Mouse (Mus musculus): ENCODE measurements around the gene Galnt16. TPM values are rescaled to one million over a fixed set of nuclear protein-coding genes. Genes with fewer than 3 reads are reported as not detected.

Galnt16 gene
- polyA plus RNA-seq, 1 experiment from 2014 or later, result 13.1 TPM

- WGBS, result 16% methylated on average over 4 of the region's 4 CpGs
- no peak overlapping the region for H3K4me2 ChIP-seq (ENCODE audit: low read depth, low read length)
- H3K27ac ChIP-seq (replicated peaks; ENCODE audit: low read depth, low read length), result no peak overlapping the region
- no peak for DNase-seq (ENCODE audit: low spot score)
- ATAC-seq (ENCODE audit: low read depth), result no peak
- H3K4me3 ChIP-seq (ENCODE audit: low read depth, low read length), result no peak overlapping the region
- no peaks in the 10 kb centered on the region; the same call in 1 of the 2 replicates for H3K4me1 ChIP-seq (ENCODE audit: control insufficient read depth, insufficient read depth, low read length)
- no peaks in the 10 kb centered on the region for H3K36me3 ChIP-seq (ENCODE audit: control insufficient read depth, insufficient read depth, low read length)
- H3K9ac ChIP-seq (ENCODE audit: low read depth, low read length), result no peak overlapping the region
- no peaks in the 10 kb centered on the region for H3K27me3 ChIP-seq (replicated peaks; ENCODE audit: control insufficient read depth, insufficient read depth, low read length)
- H3K9me3 ChIP-seq (ENCODE audit: control insufficient read depth, low read length), result no peaks in the 10 kb centered on the region
These were observed 27.2 kb downstream of the Galnt16 start for GRCm38 (mm10) chr12:80545310-80545709.

- H3K9ac ChIP-seq (ENCODE audit: low read depth, low read length), result no peak overlapping the region
- no peaks in the 10 kb centered on the region; the same call in 1 of the 2 replicates for H3K4me1 ChIP-seq (ENCODE audit: control insufficient read depth, insufficient read depth, low read length)
- no peaks in the 10 kb centered on the region for H3K36me3 ChIP-seq (ENCODE audit: control insufficient read depth, insufficient read depth, low read length)
- no peaks in the 10 kb centered on the region for H3K9me3 ChIP-seq (ENCODE audit: control insufficient read depth, low read length)
- H3K27me3 ChIP-seq (replicated peaks; ENCODE audit: control insufficient read depth, insufficient read depth, low read length), result no peaks in the 10 kb centered on the region
- 65% methylated on average over 11 of the region's 11 CpGs for WGBS
- DNase-seq (ENCODE audit: low spot score) (no peak), ATAC-seq (ENCODE audit: low read depth) (no peak)
- no peak overlapping the region for H3K4me3 ChIP-seq (ENCODE audit: low read depth, low read length)
- no peak overlapping the region for H3K4me2 ChIP-seq (ENCODE audit: low read depth, low read length)
- no peak overlapping the region for H3K27ac ChIP-seq (replicated peaks; ENCODE audit: low read depth, low read length)
These were observed 31.6 kb downstream of the Galnt16 start for GRCm38 (mm10) chr12:80549646-80550045.

- ATAC-seq (ENCODE audit: low read depth) (no peak), DNase-seq (ENCODE audit: low spot score) (no peak)
- H3K4me3 ChIP-seq (ENCODE audit: low read depth, low read length), result no peak overlapping the region
- no peaks in the 10 kb centered on the region; the same call in 1 of the 2 replicates for H3K4me1 ChIP-seq (ENCODE audit: control insufficient read depth, insufficient read depth, low read length)
- WGBS, result 10% methylated on average over 2 of the region's 3 CpGs
- H3K9ac ChIP-seq (ENCODE audit: low read depth, low read length), result no peak overlapping the region
- no peaks in the 10 kb centered on the region for H3K36me3 ChIP-seq (ENCODE audit: control insufficient read depth, insufficient read depth, low read length)
- no peak overlapping the region for H3K27ac ChIP-seq (replicated peaks; ENCODE audit: low read depth, low read length)
- H3K27me3 ChIP-seq (replicated peaks; ENCODE audit: control insufficient read depth, insufficient read depth, low read length), result no peaks in the 10 kb centered on the region
- H3K9me3 ChIP-seq (ENCODE audit: control insufficient read depth, low read length), result no peaks in the 10 kb centered on the region
- no peak overlapping the region for H3K4me2 ChIP-seq (ENCODE audit: low read depth, low read length)
These were observed 35.1 kb downstream of the Galnt16 start for GRCm38 (mm10) chr12:80553157-80553556.

DNA sequence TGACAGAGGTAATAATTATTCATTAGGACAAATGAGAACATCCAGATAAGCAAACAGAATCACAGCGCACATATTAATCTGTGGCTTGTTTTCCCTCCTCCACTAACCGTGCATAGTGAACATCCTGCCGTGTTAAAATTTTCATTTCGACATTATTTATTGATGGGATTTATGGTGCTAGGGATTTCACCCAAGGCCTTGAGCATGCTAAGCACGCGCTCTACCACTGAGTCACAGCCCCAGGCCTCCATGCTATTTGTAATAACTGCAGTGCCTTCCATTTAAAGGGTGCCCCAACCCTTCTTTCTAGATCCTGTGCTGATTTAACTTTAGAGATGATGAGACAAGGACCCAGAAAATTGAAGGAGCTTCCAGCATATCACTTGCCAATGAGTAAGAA is 36.2 kb downstream of the Galnt16 start:
- no peaks in the 10 kb centered on the region for H3K36me3 ChIP-seq (ENCODE audit: control insufficient read depth, insufficient read depth, low read length)
- no peak for ATAC-seq (ENCODE audit: low read depth)
- 89% methylated on average over 6 of the region's 6 CpGs for WGBS
- no peaks in the 10 kb centered on the region; the same call in 1 of the 2 replicates for H3K4me1 ChIP-seq (ENCODE audit: control insufficient read depth, insufficient read depth, low read length)
- H3K9me3 ChIP-seq (ENCODE audit: control insufficient read depth, low read length), result no peaks in the 10 kb centered on the region
- H3K4me3 ChIP-seq (ENCODE audit: low read depth, low read length), result no peak overlapping the region
- H3K27me3 ChIP-seq (replicated peaks; ENCODE audit: control insufficient read depth, insufficient read depth, low read length), result no peaks in the 10 kb centered on the region
- DNase-seq (ENCODE audit: low spot score), result no peak
- H3K4me2 ChIP-seq (ENCODE audit: low read depth, low read length), result no peak overlapping the region
- H3K27ac ChIP-seq (replicated peaks; ENCODE audit: low read depth, low read length), result no peak overlapping the region
- no peak overlapping the region for H3K9ac ChIP-seq (ENCODE audit: low read depth, low read length)

- H3K4me3 ChIP-seq (ENCODE audit: low read depth, low read length), result no peak overlapping the region
- no peaks in the 10 kb centered on the region for H3K36me3 ChIP-seq (ENCODE audit: control insufficient read depth, insufficient read depth, low read length)
- H3K4me2 ChIP-seq (ENCODE audit: low read depth, low read length), result no peak overlapping the region
- H3K4me1 ChIP-seq (ENCODE audit: control insufficient read depth, insufficient read depth, low read length), result peaks cover 19% of the 10 kb centered on the region
- ATAC-seq (ENCODE audit: low read depth), result no peak
- DNase-seq (ENCODE audit: low spot score), result no peak
- no peak overlapping the region for H3K9ac ChIP-seq (ENCODE audit: low read depth, low read length)
- no peaks in the 10 kb centered on the region for H3K9me3 ChIP-seq (ENCODE audit: control insufficient read depth, low read length)
- WGBS, result 12% methylated on average over 2 of the region's 2 CpGs
- H3K27ac ChIP-seq (replicated peaks; ENCODE audit: low read depth, low read length), result no peak overlapping the region
- no peaks in the 10 kb centered on the region for H3K27me3 ChIP-seq (replicated peaks; ENCODE audit: control insufficient read depth, insufficient read depth, low read length)
These were observed 43.8 kb downstream of the Galnt16 start for GRCm38 (mm10) chr12:80561904-80562303.

- no peak overlapping the region for H3K9ac ChIP-seq (ENCODE audit: low read depth, low read length)
- DNase-seq (ENCODE audit: low spot score), result no peak
- 55% methylated on average over 5 of the region's 5 CpGs for WGBS
These were observed 44.7 kb downstream of the Galnt16 start for GRCm38 (mm10) chr12:80562793-80563192.

GRCm38 (mm10) chr12:80564990-80565389 is 46.9 kb downstream of the Galnt16 start:
- ATAC-seq (ENCODE audit: low read depth) (no peak), DNase-seq (ENCODE audit: low spot score) (no peak)
- 77% methylated on average over 6 of the region's 6 CpGs for WGBS
- Histone ChIP-seq H3K36me3 (ENCODE audit: control insufficient read depth, insufficient read depth, low read length) (no peaks in the 10 kb centered on the region), H3K4me1 (ENCODE audit: control insufficient read depth, insufficient read depth, low read length) (peaks cover 27% of the 10 kb centered on the region), H3K9ac (ENCODE audit: low read depth, low read length) (no peak overlapping the region; the same call in 1 of the 2 replicates), H3K27ac (replicated peaks; ENCODE audit: low read depth, low read length) (no peak overlapping the region), H3K9me3 (ENCODE audit: control insufficient read depth, low read length) (no peaks in the 10 kb centered on the region), H3K4me3 (ENCODE audit: low read depth, low read length) (no peak overlapping the region), H3K4me2 (ENCODE audit: low read depth, low read length) (no peak overlapping the region), H3K27me3 (replicated peaks; ENCODE audit: control insufficient read depth, insufficient read depth, low read length) (no peaks in the 10 kb centered on the region)

More at GRCm38 (mm10) chr12:80562793-80563192, 44.7 kb downstream of the Galnt16 start:
- no peaks in the 10 kb centered on the region for H3K9me3 ChIP-seq (ENCODE audit: control insufficient read depth, low read length)
- no peak for ATAC-seq (ENCODE audit: low read depth)
- no peak overlapping the region for H3K27ac ChIP-seq (replicated peaks; ENCODE audit: low read depth, low read length)
- H3K4me3 ChIP-seq (ENCODE audit: low read depth, low read length), result no peak overlapping the region
- no peaks in the 10 kb centered on the region for H3K27me3 ChIP-seq (replicated peaks; ENCODE audit: control insufficient read depth, insufficient read depth, low read length)
- peaks cover 27% of the 10 kb centered on the region for H3K4me1 ChIP-seq (ENCODE audit: control insufficient read depth, insufficient read depth, low read length)
- H3K36me3 ChIP-seq (ENCODE audit: control insufficient read depth, insufficient read depth, low read length), result no peaks in the 10 kb centered on the region
- no peak overlapping the region for H3K4me2 ChIP-seq (ENCODE audit: low read depth, low read length)

DNA sequence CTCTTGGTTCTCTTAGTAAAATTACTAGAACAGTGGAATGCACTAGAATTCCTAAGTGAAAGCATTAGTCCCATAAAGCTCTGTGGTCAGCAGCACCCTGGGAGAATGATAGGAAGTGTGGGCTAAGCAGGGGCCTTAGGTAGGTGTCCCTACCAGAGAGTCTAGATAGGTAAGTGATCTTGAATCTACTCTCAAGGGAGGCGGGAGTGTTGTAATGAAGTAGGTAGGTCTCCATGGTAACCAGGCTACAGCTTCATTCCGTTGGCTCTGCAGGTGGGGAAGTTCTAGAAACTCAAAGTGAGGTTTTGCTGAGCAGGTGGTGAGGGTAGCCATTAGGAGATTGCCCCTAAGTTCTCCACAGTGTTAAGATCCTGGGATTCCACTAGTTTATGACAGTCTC is 47.7 kb downstream of the Galnt16 start:
- 56% methylated on average over 2 of the region's 2 CpGs for WGBS
- Histone ChIP-seq H3K27me3 (replicated peaks; ENCODE audit: control insufficient read depth, insufficient read depth, low read length) (no peaks in the 10 kb centered on the region), H3K4me2 (ENCODE audit: low read depth, low read length) (no peak overlapping the region), H3K27ac (replicated peaks; ENCODE audit: low read depth, low read length) (no peak overlapping the region), H3K4me1 (ENCODE audit: control insufficient read depth, insufficient read depth, low read length) (peaks cover 27% of the 10 kb centered on the region), H3K4me3 (ENCODE audit: low read depth, low read length) (no peak overlapping the region), H3K9me3 (ENCODE audit: control insufficient read depth, low read length) (no peaks in the 10 kb centered on the region), H3K9ac (ENCODE audit: low read depth, low read length) (no peak overlapping the region), H3K36me3 (ENCODE audit: control insufficient read depth, insufficient read depth, low read length) (no peaks in the 10 kb centered on the region)
- ATAC-seq (ENCODE audit: low read depth), result peak; percentile 34; the same call in 1 of the 2 replicates
- peak; percentile 63 for DNase-seq (ENCODE audit: low spot score)

GRCm38 (mm10) chr12:80566502-80566901 is 48.4 kb downstream of the Galnt16 start:
- DNase-seq (ENCODE audit: low spot score) (peak; percentile 41), ATAC-seq (ENCODE audit: low read depth) (peak; percentile 19; the same call in 1 of the 2 replicates)
- Histone ChIP-seq H3K36me3 (ENCODE audit: control insufficient read depth, insufficient read depth, low read length) (no peaks in the 10 kb centered on the region), H3K27me3 (replicated peaks; ENCODE audit: control insufficient read depth, insufficient read depth, low read length) (no peaks in the 10 kb centered on the region), H3K4me3 (ENCODE audit: low read depth, low read length) (no peak overlapping the region), H3K4me1 (ENCODE audit: control insufficient read depth, insufficient read depth, low read length) (peaks cover 27% of the 10 kb centered on the region), H3K27ac (replicated peaks; ENCODE audit: low read depth, low read length) (no peak overlapping the region), H3K4me2 (ENCODE audit: low read depth, low read length) (no peak overlapping the region), H3K9me3 (ENCODE audit: control insufficient read depth, low read length) (no peaks in the 10 kb centered on the region), H3K9ac (ENCODE audit: low read depth, low read length) (no peak overlapping the region)
- WGBS, result 30% methylated on average over 4 of the region's 4 CpGs
